Mouse (Mus musculus): ENCODE results near the gene Csnk1e. TPM values are rescaled to one million over a fixed set of nuclear protein-coding genes. Genes with fewer than 3 reads are reported as not detected.

The Csnk1e gene
- polyA plus RNA-seq (2017; shearing (Covaris generic)) = 102 TPM

GRCm38 (mm10) chr15:79455106-79455810, at the start of gene Csnk1e:
TSS of gene Csnk1e (minus strand) at chr15:79455566.

GRCm38 (mm10) chr15:79504707-79505452, 49.5 kb upstream of the Csnk1e start, which contains the start of gene Kcnj4:
TSS of gene Kcnj4 (minus strand) at chr15:79505241.

GRCm38 (mm10) chr15:79402836-79403762, 52.3 kb downstream of the Csnk1e start, which contains the start of gene Tmem184b:
TSS of gene Tmem184b (minus strand) at chr15:79403569.

Other genes starting within 250 kb of the Csnk1e start
- gene Pick1, start 226.4 kb downstream of the Csnk1e start, polyA plus RNA-seq (2017; shearing (Covaris generic)) = 38.5 TPM
- gene Gm49486, start 226.2 kb downstream of the Csnk1e start, polyA plus RNA-seq (2017; shearing (Covaris generic)) = 0.40 TPM
- gene Slc16a8, start 200.8 kb downstream of the Csnk1e start, polyA plus RNA-seq (2017; shearing (Covaris generic)) = not detected
- gene Baiap2l2, start 170.0 kb downstream of the Csnk1e start, polyA plus RNA-seq (2017; shearing (Covaris generic)) = 1.9 TPM
- 12.1 TPM for gene Pla2g6, start 127.2 kb downstream of the Csnk1e start, polyA plus RNA-seq (2017; shearing (Covaris generic))
- gene Maff, start 108.9 kb downstream of the Csnk1e start, polyA plus RNA-seq (2017; shearing (Covaris generic)) = 51.4 TPM
- gene Tmem184b, start 52.0 kb downstream of the Csnk1e start, polyA plus RNA-seq (2017; shearing (Covaris generic)) = 45.5 TPM
- 0.46 TPM for gene Kcnj4, start 49.7 kb upstream of the Csnk1e start, polyA plus RNA-seq (2017; shearing (Covaris generic))
- not detected for gene Kdelr3, start 60.8 kb upstream of the Csnk1e start, polyA plus RNA-seq (2017; shearing (Covaris generic))
- gene Ddx17, start 91.2 kb upstream of the Csnk1e start, polyA plus RNA-seq (2017; shearing (Covaris generic)) = 17.0 TPM
- not detected for gene Dmc1, start 149.5 kb upstream of the Csnk1e start, polyA plus RNA-seq (2017; shearing (Covaris generic))
- 0.88 TPM for gene Fam227a, start 203.4 kb upstream of the Csnk1e start, polyA plus RNA-seq (2017; shearing (Covaris generic))
- 2.9 TPM for gene Cby1, start 203.6 kb upstream of the Csnk1e start, polyA plus RNA-seq (2017; shearing (Covaris generic))
- 156 TPM for gene Tomm22, start 215.3 kb upstream of the Csnk1e start, polyA plus RNA-seq (2017; shearing (Covaris generic))
- 49.7 TPM for gene Josd1, start 232.4 kb upstream of the Csnk1e start, polyA plus RNA-seq (2017; shearing (Covaris generic))
- gene Gtpbp1, start 235.3 kb upstream of the Csnk1e start, polyA plus RNA-seq (2017; shearing (Covaris generic)) = 115 TPM